Mouse (Mus musculus): ENCODE measurements at regions not wholly inside any gene's neighbourhood (a gene's known extent, or its start where the extent isn't known, plus 50 kb on each side); places are given as distances from the start of the nearest gene placed in this dataset.

GRCm38 (mm10) chr15:49043035-49043434, 4841.7 kb upstream of the Gm7489 start:
- DNase-seq = no peak

- no peak for DNase-seq
Observed at GRCm38 (mm10) chr15:49065069-49065468, 4819.6 kb upstream of the Gm7489 start.

- peak; percentile 28 for DNase-seq
Observed at GRCm38 (mm10) chr15:49065875-49066274, 4818.8 kb upstream of the Gm7489 start.

GRCm38 (mm10) chr15:49066367-49066766, 4818.3 kb upstream of the Gm7489 start:
- DNase-seq = no peak

All from right cerebral cortex, postnatal 14 days (tissue).